Mouse (Mus musculus) MN1 (cell line): ENCODE measurements around the gene Fzd9.
"Not testable (repeated sequence)": the region's sequence is repeated elsewhere in the genome, so short reads cannot be mapped to it uniquely, and the experiment has no call there.

Experiments
- DNase-seq: peaks from one replicate; pipeline ENCODE4 v3.0.0-alpha.2; 2016; ENCODE audit warnings: low spot score

Gene Fzd9

DNA sequence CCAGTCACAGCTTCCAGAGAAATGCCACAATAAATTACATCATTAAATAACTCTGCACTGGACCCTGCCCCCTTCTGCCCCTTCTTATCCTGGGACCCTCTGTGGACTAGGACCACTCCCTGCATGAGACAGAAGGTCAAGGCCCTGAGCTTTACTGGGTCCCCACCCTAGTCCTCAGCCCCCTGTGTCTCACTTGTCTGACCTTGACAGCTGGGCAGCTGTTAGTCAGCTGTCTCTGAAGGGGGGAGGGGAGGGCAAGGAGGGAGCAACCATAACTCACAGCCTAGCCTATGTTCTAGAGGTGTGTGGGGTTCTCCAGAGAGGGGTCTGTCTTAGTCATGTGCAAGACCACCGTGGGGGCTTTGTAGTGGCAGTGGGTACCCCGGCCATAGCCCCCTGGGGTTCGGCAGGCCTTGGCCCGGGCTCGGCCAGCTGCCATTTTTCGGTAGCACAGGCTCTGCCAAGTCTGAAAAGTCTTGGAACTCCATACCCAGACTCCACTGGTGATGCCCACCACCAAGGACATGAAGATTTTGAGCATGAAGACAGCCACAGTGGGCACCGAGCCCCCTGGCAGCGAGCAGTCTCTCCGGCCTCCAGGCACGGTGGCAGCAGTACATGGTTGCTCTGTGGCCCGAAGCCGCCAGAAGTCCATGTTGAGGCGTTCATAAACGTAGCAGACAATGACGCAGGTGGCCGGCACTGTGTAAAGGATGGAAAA, 1.9 kb downstream of the Fzd9 start:
- DNase-seq = no peak

DNA sequence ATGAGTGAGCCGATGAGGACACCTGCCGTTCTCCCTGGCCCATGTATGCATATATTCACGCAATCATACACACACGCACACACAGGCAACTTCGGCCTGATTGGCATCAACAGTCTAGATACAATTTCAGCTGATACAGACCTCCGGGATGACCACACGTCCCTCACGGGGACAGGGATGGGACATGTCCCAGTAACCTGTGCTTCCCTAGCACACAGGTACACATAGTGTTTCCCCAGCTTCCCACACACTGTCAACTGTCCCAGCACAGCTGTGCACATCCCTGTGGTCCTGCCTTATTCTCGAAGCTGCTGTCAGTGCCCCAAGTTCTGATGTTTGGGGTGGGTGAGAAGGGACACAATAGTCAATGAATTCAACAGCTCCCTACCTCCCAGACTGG, 3.7 kb downstream of the Fzd9 start:
- DNase-seq = no peak

DNA sequence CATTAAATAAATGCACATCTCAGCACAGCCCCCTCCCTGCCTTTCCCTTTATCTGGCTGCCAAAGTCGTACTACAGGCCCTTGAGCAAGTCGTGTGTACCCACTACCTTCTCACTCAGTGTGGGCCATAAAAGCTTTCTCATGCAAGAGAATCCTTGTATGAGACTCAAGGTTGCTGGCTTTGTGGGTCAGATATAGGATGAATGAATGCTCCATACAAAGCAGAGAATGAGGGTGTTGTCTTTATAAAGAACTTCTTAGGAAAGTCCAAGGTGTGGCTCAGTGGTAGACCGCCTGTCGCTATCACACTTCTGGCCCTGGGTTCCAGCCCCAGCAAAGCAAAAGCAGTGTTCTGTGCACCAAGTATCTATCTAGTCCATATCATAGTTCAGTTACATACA, 4.5 kb downstream of the Fzd9 start:
- no peak for DNase-seq

DNA sequence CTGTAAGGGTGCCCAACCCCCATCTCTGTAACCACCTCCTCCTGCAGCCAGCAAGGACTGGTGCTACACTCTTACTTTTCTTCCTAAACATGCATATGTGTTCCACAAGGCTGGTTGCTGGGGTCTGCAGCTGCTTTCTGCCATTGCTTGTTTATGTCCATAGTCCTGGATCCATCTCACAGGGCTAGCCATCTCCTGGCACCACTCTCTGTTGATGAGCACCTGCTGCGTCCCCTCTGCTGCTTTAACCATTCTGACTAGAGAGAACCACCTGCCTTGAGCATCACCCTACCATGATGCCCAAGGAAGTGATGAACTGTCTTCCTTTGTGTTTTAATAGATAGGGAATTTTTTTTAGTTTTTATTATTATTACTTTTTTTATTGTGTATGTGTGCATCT, 7.9 kb downstream of the Fzd9 start:
- no peak for DNase-seq

DNA sequence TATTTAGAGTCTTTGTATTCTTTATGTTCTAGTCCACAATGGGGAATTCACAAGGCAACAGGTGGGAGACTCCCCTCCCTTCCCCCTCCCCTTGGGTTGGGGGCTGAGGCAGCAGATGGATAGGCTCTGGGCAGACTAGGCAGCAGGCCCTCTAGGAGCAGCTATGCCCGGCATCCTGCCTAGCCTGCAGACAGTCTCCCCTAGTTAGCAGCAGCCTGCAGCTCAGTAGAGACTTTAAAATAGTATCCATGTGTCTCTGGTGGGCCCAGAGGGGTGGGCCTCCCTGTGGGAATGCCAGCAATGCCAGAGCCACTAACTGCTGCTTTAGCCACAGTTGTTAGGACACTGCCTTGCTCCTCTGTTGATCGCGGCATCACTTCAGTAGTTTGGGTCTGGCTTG, 8.4 kb downstream of the Fzd9 start:
- no peak for DNase-seq

DNA sequence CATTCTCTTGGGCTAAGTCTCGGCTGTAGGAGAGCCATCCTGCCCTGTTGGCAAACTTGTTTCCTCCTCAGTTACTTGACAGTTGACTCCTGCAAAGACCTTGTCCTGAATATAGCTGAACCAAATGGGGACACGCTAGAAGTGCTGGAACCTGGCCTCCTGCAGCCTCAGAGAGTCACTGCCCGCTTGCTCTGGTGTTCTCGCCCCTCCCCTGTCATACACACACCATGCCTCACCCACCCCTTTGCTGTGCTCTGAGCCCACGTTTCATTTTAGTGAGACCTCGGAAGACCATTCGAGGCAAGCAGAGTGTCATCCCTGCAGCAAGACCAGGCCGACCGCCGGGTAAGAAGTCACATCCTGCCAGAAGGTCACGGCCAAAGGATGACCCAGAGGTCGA, 8.9 kb downstream of the Fzd9 start:
- no peak for DNase-seq

DNA sequence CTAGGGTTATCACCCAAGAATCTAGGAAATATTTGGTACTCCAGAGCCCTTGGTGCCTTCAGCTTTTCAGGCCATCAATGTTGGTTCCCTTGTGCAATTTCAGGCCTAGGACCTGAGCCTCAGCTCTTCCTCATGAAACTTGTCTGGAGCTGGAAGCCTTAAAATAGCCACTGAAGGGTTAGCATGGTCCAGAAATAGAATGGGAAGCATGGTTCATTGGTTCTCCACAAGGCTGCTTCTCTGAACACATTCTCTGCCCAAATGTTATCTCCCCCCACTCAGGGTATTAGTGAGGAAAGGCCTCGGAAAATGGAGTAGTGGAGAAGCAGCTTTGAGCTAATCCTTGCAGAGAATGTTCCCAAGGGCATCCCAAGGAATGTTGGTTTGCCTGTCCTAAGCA, 9.6 kb downstream of the Fzd9 start:
- DNase-seq = no peak

DNA sequence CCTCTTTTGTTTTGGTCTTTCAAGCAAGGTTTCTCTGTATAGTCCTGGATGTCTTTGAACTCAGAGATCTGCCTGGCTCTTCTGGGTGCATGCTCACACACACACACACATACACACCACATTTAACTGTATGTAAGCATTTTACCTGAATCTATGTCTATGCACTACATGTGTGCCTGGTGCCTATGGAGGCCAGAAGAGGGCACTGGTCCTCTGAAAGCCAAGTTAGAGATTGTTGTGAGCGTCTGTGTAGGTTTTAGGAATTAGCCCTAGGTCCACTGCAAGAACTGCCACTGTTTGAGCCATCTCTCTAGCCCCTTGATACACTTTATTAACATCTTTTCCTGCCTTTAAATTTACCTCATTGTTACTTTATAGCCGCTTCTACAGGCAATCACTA, 12.2 kb downstream of the Fzd9 start:
- DNase-seq = no peak

DNA sequence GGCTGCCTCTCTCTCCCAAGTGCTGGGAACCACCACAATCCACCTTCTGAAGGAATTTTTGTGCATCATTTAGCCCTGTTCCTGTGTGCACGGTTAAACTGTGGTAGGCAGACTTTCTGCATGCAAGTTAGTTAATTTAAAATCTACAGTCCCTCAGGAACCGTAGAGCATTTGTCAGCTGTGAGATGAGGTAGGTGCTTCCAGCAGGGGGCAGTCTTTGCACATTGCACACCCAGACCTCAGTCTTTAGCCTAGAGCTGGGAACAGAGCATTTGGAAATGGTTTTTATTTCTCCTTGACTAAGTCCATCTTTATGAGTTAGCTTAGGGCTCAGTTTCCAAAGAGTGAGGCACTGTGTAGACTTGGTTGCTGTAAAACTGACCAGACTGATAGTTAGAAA, 14.5 kb downstream of the Fzd9 start:
- DNase-seq = peak; percentile 69

DNA sequence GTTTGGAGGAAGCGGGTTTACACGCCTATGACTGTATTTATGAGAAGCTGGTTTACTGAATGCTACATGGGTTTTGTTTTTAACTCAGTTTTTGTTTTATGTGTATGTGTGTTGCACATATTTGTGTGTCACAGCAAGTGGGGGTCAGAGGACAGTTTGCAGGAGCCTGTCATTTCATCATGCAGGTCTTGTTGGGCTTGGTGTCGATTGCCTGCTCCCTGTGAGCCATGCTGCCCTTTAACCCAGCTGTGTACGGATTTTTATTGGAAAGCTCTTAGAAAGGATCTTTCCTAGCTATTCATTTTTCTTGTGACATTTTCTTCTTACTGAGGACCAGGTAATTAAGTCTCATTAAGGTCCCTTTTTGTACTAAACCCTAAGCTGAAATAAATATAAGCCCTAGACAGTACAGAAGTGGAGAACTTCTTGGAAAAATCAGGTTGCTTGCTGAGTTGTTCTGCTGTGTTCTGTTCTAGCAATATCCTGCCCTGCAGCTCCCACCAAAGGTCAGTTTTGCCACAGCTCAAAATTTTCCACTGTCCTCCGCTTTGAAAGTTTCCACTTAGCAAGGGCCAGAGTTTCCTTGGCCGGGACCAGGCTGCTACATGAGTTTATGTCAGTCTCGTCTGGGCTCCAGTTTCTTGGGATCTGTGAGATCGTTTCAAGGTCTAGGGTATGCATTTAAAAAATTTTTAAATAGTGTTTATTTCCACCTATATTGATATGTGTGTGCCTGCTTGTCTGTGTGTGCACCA, 17.7 kb downstream of the Fzd9 start:
- DNase-seq = no peak

DNA sequence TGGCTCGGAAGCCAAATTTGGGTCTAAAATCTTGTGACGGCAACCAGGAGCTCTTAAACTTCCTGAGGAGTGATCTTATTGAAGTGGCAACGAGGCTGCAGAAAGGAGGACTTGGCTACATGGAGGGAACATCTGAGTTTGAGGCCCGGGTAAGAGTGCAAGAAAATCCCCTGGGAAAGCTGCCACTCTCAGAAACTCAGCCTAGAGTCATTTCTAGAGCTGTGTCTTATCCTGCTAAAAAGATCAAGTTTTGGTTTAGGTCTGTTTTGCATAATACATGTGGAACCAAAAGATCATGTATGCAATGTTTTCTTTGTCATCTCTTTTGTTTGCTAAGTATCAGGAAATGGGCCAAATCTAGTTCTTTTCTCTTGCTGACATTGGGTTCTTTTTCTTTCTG, 20.8 kb downstream of the Fzd9 start:
- no peak for DNase-seq

DNA sequence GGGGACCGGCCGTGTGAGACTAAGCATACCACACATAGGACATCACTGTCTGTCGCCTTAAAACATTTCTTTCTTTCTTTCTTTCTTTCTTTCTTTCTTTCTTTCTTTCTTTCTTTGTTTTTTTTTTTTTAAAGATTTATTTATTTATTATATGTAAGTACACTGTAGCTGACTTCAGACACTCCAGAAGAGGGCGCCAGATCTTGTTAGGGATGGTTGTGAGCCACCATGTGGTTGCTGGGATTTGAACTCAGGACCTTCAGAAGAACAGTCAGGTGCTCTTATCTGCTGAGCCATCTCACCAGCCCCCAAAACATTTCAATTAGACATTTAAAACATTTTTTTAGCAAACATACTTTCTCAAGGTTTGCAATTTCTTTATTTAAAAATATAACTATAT, 25.2 kb downstream of the Fzd9 start:
- DNase-seq = not testable (repeated sequence)

DNA sequence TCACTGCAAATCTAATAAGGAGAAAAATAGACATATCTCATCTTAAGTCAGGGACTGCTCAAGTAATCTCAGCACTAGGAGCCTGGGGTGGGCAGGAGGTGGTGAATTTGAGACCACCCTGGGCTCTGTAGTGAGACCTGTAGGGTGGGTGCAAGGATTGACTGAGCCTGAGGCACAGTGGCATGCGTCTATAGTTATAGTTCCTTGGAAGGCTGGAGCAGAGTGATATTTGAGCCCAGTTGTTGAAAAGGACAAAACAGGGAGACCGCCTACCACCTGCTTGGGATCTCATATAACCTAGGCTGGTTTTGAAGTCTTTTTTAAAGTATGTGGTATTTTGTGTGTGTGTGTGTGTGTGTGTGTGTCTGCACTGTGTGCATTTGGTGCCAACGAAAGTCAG, 26.9 kb downstream of the Fzd9 start:
- no peak for DNase-seq

DNA sequence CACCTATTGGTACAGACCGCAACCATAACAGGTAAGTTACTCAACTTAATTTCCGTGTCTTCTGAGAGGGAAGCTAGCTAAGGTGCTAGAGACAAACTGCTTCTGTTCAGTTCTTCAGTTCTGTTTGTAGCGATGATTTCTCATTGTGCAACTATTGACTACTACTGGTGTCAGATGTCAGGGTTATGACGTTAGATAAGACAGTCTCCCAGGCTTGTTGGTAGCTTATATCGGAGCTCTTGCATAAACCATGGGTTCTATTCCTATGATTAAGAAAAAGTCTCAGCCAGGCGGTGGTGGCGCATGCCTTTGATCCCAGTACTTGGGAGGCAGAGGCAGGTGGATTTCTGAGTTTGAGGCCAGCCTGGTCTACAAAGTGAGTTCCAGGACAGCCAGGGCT, 29.0 kb downstream of the Fzd9 start:
- DNase-seq = no peak

DNA sequence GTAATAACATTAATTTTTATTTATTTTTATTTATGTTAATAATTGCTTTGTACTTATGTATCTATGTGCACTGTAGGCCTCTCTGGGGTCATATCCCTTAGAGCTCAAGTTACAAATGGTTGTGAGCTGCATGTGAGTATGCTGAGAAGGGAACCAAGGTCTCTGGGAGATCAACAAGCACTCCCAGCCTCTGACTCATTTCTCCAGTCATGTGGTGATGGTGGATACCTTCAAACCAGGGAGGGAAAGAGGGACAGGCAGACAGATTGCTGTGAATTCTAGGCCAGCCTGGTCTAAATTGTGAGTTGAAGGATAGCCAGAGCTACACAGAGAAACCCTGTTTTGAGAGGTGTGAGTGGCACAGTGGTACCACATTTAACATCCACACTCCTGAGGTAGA, 30.1 kb downstream of the Fzd9 start:
- DNase-seq = no peak

DNA sequence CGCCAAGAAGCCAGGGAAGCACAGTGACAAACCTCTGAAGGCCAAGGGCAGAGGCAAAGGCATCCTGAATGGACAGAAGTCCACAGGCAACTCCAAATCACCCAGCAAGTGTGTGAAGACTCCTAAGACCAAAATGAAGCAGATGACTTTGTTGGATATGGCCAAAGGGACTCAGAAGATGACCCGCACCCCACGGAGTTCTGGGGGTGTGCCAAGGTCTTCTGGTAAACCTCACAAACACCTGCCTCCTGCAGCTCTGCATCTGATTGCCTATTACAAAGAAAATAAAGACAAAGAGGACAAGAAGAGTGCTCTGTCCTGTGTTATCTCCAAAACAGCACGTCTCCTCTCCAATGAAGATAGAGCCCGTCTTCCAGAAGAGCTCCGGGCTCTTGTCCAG, 34.2 kb downstream of the Fzd9 start:
- DNase-seq = peak; percentile 30

DNA sequence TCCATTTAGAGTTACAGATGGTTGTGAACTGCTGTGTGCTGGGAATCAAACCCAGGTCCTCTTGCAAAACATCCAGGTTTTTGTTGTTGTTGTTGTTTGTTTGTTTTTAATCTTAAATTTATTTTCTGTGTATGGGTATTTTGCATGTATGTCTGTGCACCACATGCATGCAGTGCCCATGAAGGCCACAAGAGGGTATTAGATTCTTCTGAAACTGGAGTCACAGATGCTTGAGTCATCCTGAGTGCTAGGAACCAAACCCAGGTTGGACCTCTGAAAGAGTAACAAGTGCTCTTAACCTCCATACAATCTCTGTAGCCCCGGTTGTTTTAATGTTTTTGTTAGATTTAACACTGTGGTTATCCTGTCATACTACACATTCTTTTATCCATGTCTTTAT, 42.8 kb downstream of the Fzd9 start:
- no peak for DNase-seq

DNA sequence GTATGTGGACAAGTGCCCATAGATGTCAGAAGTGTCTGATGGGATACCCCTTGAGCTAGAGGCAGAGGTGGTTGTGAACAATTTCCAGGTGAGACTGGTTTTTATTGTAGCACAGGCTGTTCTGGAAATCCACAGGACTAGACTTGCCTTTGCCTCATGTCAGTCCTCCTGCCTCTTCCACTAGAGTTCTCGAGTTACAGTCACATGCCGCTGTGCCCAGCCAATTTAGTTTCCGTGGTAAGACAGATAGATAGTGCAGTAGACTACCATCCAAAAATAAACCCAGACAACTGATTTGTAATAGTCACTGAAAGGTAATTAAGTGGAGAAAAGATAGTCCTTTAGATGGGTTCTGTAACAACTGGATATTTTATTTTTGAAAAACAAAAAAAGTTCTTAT, 48.3 kb downstream of the Fzd9 start:
- DNase-seq = no peak
